Mouse (Mus musculus) liver, adult 2 months (tissue): ENCODE measurements around the gene Sco1.

Source experiments
- CTCF ChIP-seq: fragments of 200-500 bp; IDR thresholded peaks from 2 replicates; pipeline ENCODE4 v1.5.1; 2011; ENCODE audit warnings: low read depth, low read length, control low read depth
- POLR2A ChIP-seq: fragments of 200-500 bp; IDR thresholded peaks from 2 replicates; pipeline ENCODE4 v1.6.1; 2011; ENCODE audit warnings: low read length, control low read depth; ENCODE audit not compliant: insufficient read depth; ENCODE audit errors: extremely low read depth

DNA sequence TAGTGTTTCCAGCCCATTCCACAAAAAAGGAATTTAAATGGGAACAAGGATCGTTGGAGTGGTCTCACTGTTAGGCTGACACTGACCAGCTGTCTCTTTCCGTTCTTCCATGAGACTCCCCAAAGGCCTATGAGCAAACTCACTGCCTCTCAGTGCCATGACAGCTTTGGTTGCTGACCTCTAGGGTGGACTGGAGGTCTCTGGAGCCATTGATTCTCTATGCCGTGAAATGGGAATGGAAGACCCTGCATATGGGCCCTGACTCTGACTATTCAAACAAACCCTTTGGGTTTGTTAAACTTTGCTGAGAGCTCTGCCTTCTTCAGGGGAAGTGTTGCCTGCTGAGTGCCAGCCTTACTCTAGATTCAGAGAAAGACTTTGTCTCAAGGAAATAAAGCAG is 15.3 kb downstream of the Sco1 start:
- TF ChIP-seq CTCF (no peak), POLR2A (no peak)
